Mouse (Mus musculus) midbrain, embryonic 10.5 days (tissue): ENCODE measurements around the gene E2f3. TPM values are rescaled to one million over a fixed set of nuclear protein-coding genes. Genes with fewer than 3 reads are reported as not detected.

Source experiments
- DNase-seq: peaks from one replicate; pipeline ENCODE4 v3.0.0-alpha.2; 2017; ENCODE audit warnings: low spot score
- H3K27ac ChIP-seq: fragments of 300-500 bp; sonication (generic); replicated peaks from 2 replicates; pipeline ENCODE4 v1.5.1; 2016; ENCODE audit warnings: mild to moderate bottlenecking
- H3K27me3 ChIP-seq: fragments of 300-500 bp; sonication (generic); 2 replicates; pipeline ENCODE4 v1.6.1; 2016; ENCODE audit warnings: low read depth, mild to moderate bottlenecking; ENCODE audit not compliant: poor library complexity, severe bottlenecking
- H3K36me3 ChIP-seq: fragments of 300-500 bp; sonication (generic); 2 replicates; pipeline ENCODE4 v1.6.1; 2016; ENCODE audit warnings: mild to moderate bottlenecking, moderate library complexity
- H3K4me1 ChIP-seq: fragments of 300-500 bp; sonication (generic); 2 replicates; pipeline ENCODE4 v1.6.1; 2016
- H3K4me3 ChIP-seq: fragments of 300-500 bp; sonication (generic); 2 replicates; pipeline ENCODE4 v1.5.1; 2016; ENCODE audit warnings: mild to moderate bottlenecking, moderate library complexity
- H3K9me3 ChIP-seq: fragments of 300-500 bp; sonication (generic); replicated peaks from 2 replicates; pipeline ENCODE4 v1.6.1; 2016; ENCODE audit warnings: mild to moderate bottlenecking
- WGBS: fragments of 180-500 bp; shearing (Covaris S2); methylation state at CpG from one replicate; pipeline ENCODE4 v1.1.7; 2016; 5-methylcytosine and 5-hydroxymethylcytosine counted together
- polyA plus RNA-seq: library from polyadenylated mRNA; unstranded; fragments of >200 nt; fragmentation: Nextera tagmentation; extraction: Ambion mirVana; gene quantifications from 2 replicates; pipeline ENCODE4 v1.2.1, GENCODE M21; 2016

E2f3 gene
- polyA plus RNA-seq, 1 experiment from 2014 or later = 20.4 TPM

DNA sequence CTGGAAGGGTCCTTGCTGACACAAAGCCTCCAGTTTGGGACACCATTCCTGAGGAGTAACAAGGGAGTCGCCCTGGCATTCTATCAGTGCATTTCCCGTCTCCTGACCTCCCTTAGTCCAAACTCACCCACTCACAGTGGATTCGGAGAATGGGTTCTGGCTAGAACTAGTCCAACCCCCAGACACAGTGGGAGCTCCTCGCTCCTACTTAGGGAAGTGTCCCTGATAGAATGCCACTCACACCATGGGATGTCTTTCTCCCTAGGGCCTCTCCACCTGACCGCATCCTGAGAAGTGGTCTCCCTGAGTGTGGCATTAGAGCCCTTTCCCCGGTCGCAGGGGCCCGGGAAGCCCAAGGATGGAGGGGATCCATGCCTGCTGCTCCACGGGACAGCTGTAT lies 77.4 kb downstream of the E2f3 start:
- no peaks in the 10 kb centered on the region for H3K4me1 ChIP-seq
- H3K4me3 ChIP-seq = no peak overlapping the region
- DNase-seq = no peak
- 94% methylated on average over 9 of the region's 9 CpGs for WGBS
- peaks cover 100% of the 10 kb centered on the region for H3K36me3 ChIP-seq
- no peak overlapping the region for H3K27ac ChIP-seq
- H3K9me3 ChIP-seq = peaks cover 41% of the 10 kb centered on the region
- H3K27me3 ChIP-seq = no peaks in the 10 kb centered on the region

DNA sequence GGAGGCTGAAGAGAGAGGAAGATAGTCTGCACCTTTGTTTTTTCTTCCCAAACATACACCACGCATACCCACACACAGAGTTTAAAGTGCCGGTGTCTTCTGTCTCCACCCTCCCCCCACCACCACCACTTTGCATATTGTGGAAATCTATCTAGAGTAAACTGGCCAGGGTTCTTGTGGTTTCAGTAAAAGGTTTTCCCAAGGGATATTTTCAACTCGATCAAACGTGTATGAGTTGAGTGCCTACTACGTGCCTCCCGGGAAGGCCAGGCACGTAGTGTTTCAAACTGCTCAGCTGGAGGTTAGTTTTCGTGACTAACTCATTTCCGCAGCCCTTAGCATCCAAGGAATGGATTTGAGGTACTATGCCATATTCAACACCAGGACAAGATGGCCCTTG lies 77.9 kb downstream of the E2f3 start:
- WGBS = 96% methylated on average over 9 of the region's 9 CpGs
- no peaks in the 10 kb centered on the region for H3K27me3 ChIP-seq
- H3K36me3 ChIP-seq = peaks cover 99% of the 10 kb centered on the region
- H3K4me3 ChIP-seq = no peak overlapping the region
- peaks cover 41% of the 10 kb centered on the region for H3K9me3 ChIP-seq
- H3K27ac ChIP-seq = no peak overlapping the region
- H3K4me1 ChIP-seq = no peaks in the 10 kb centered on the region
- no peak for DNase-seq

DNA sequence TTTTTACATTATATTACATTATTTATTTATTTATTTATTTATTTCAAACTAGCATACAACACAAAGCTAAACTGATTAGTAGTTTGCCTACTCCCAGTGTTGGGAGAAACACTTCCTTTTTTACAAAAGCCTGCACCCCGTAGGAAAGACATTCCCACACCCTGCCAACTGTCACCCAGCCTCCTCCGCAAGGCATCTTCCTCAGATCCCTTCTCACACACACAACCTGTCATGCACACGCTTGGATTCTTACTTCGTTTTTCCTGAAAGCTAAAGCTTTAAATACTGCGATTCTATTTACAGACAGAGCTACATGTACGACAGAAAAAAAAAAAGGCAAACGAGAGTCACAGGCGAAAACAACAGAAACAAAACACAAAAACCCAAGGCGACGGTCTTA lies 79.1 kb downstream of the E2f3 start:
- no peak overlapping the region for H3K27ac ChIP-seq
- DNase-seq = no peak
- WGBS = 96% methylated on average over 10 of the region's 10 CpGs
- H3K9me3 ChIP-seq = peaks cover 41% of the 10 kb centered on the region
- no peaks in the 10 kb centered on the region for H3K4me1 ChIP-seq
- peaks cover 93% of the 10 kb centered on the region for H3K36me3 ChIP-seq
- no peak overlapping the region for H3K4me3 ChIP-seq
- H3K27me3 ChIP-seq = no peaks in the 10 kb centered on the region

DNA sequence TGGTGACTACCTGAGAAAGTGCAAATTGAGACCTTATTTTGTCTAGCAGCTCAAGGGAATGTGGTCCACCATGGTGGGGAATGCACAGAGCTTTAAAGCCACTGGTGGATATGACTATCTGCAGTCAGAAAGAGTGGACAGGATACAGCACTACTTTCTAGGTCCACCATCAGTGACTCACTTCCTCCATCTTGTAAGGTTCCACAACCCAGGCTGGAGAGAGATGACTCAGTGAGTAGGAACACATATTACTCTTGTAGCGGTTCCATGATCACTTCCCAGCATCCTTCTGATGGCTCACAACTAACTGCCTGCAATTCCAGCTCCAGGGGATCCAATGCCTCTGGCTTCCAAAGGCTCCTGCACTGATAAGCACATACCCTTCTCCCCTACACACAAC lies 82.5 kb downstream of the E2f3 start:
- no peak overlapping the region for H3K4me3 ChIP-seq
- H3K4me1 ChIP-seq = no peaks in the 10 kb centered on the region
- no peaks in the 10 kb centered on the region for H3K27me3 ChIP-seq
- 90% methylated on average over 1 of the region's 1 CpGs for WGBS
- peaks cover 71% of the 10 kb centered on the region for H3K36me3 ChIP-seq
- H3K27ac ChIP-seq = no peak overlapping the region
- H3K9me3 ChIP-seq = peaks cover 37% of the 10 kb centered on the region
- no peak for DNase-seq

DNA sequence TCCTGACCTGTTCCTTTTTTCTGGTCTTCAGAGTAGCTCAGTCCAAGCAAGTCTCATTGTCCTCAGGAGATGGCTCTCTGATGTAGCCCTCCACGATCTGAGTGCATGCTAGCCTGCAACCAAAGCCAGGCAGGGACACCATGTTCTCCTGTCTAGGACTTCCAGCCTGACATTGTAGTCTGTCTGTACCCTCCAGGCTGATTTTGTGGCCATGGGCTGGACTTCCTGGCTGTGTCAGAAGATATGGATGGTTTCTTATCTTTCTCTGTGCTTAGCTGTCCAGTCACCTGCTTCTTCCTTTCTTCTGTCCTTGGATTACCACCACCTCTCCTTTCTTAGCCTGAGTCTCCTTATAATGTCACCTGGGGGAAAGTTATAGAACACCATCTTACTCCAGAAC lies 83.2 kb downstream of the E2f3 start:
- H3K4me3 ChIP-seq = no peak overlapping the region
- DNase-seq = no peak
- H3K36me3 ChIP-seq = peaks cover 65% of the 10 kb centered on the region
- 92% methylated on average over 1 of the region's 1 CpGs for WGBS
- H3K27me3 ChIP-seq = no peaks in the 10 kb centered on the region
- peaks cover 35% of the 10 kb centered on the region for H3K9me3 ChIP-seq
- no peaks in the 10 kb centered on the region for H3K4me1 ChIP-seq
- H3K27ac ChIP-seq = no peak overlapping the region

DNA sequence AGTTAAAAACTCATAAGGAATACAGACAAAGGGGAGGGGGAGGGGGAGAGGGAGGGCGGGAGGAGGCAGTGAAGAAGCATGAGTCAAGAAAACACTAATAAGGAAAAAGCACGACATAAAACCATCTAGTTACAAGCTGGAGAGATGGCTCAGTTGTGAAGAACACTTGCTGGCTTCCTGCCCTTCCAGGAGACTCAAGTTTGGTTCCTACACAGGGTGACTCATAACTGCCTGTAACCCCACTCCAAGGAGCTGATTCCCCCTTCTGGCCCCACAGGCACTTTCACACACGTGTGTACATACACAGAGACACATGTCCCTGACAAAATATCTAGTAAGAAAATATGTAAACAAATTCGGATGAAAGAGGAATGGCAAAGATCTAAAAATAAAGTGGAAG lies 84.2 kb downstream of the E2f3 start:
- Histone ChIP-seq H3K4me3 (no peak overlapping the region), H3K27ac (no peak overlapping the region), H3K27me3 (no peaks in the 10 kb centered on the region), H3K36me3 (peaks cover 57% of the 10 kb centered on the region), H3K4me1 (no peaks in the 10 kb centered on the region), H3K9me3 (peaks cover 33% of the 10 kb centered on the region)
- DNase-seq = no peak
- WGBS = 76% methylated on average over 4 of the region's 4 CpGs

DNA sequence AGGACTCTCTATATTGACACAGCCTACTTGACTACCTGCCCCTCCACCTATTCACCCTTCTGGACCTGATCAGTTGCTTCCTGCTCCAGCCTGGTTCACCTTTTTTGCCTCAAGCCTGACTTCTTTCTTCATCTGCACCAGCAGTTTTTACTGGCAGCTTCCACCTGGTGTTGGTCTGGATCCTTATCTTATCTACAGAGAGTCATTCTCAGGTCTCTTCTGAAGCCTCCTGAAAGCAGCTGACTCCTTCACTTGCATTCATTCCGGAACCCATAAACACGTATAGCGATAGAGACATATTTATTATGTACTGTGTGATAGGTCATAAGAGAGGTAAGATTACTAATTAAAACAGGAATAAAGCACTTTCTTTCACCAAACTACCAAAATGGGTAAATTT lies 119.1 kb downstream of the E2f3 start:
- H3K9me3 ChIP-seq = no peaks in the 10 kb centered on the region
- no peaks in the 10 kb centered on the region for H3K27me3 ChIP-seq
- no peak for DNase-seq
- H3K36me3 ChIP-seq = no peaks in the 10 kb centered on the region
- no peak overlapping the region for H3K27ac ChIP-seq
- 97% methylated on average over 3 of the region's 3 CpGs for WGBS
- H3K4me3 ChIP-seq = no peak overlapping the region
- H3K4me1 ChIP-seq = peaks cover 2% of the 10 kb centered on the region; the same call in 1 of the 2 replicates

DNA sequence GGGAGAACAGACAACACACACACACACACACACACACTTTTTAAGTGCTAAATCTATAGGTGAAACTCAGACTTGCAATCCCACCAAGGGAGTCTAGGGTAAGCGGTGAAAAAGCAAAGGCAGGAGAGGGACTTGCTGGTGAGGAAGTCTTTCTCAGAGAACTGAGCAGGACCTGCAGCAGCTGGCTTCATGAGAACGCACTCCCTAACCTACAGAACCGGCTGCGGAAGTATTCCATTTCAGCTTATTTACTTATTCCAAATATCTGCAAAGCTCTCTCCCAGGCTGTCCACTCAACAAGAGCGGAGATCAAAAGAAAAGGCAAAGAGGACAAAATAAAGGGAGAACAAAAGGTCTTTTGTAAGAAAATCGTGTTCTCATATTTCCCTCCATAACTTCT lies 121.5 kb downstream of the E2f3 start:
- 69% methylated on average over 6 of the region's 6 CpGs for WGBS
- H3K9me3 ChIP-seq = no peaks in the 10 kb centered on the region
- peaks cover 2% of the 10 kb centered on the region; the same call in 1 of the 2 replicates for H3K4me1 ChIP-seq
- H3K36me3 ChIP-seq = no peaks in the 10 kb centered on the region
- no peak overlapping the region for H3K27ac ChIP-seq
- H3K4me3 ChIP-seq = no peak overlapping the region
- no peaks in the 10 kb centered on the region for H3K27me3 ChIP-seq
- no peak for DNase-seq

DNA sequence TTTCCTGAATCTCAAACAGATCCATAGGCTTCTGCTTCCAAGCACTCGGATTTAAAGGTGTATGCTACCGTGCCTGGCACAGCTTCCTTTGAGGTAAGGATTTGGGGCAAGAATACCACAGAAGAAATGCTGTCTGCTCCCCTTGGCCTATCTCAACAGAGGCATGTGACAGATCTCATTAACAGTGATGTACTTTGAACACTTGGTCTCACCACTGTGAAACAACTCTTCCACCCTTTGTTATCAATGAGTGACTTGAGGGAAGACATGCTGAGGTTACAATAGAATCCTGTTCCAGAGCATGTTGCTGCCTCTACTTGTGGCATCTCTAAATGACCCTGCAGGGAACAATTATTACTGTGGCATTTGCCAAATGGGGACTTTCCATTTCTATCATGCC lies 125.8 kb downstream of the E2f3 start:
- no peak for DNase-seq
- 76% methylated on average over 2 of the region's 2 CpGs for WGBS
- Histone ChIP-seq H3K27me3 (no peaks in the 10 kb centered on the region), H3K9me3 (no peaks in the 10 kb centered on the region), H3K4me3 (no peak overlapping the region), H3K4me1 (peaks cover 7% of the 10 kb centered on the region; the same call in 1 of the 2 replicates), H3K36me3 (no peaks in the 10 kb centered on the region), H3K27ac (no peak overlapping the region)

DNA sequence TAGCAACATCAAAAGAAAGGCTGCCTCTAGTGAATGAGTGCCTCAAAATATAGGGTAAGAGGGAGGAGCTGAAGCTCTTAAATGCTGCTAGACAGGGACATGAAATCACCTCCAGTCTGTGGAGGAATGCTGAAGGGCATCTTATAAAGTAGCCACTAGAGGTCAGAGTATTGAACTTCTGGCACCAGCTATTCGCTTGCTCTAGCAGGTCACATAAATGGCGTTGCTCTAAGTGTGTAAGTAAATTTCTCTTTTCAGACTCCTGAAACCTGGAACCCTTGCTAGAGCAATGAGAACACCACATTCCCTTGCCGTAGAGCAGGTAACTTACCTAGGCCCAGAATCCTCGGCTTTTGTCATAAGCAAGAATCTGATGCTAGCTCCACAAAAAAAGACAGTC lies 128.4 kb downstream of the E2f3 start:
- DNase-seq = no peak
- H3K4me3 ChIP-seq = no peak overlapping the region
- H3K4me1 ChIP-seq = peaks cover 21% of the 10 kb centered on the region
- no peak overlapping the region for H3K27ac ChIP-seq
- no peaks in the 10 kb centered on the region for H3K27me3 ChIP-seq
- no peaks in the 10 kb centered on the region for H3K9me3 ChIP-seq
- WGBS = 25% methylated on average over 4 of the region's 4 CpGs
- peaks cover 5% of the 10 kb centered on the region for H3K36me3 ChIP-seq

Other genes starting within 250 kb of the E2f3 start
- 32.4 and 32.7 TPM in 2 replicates for gene Cdkal1, start 130.4 kb downstream of the E2f3 start, polyA plus RNA-seq
- 4.3 and 5.0 TPM in 2 replicates for gene Mboat1, start 150.4 kb upstream of the E2f3 start, polyA plus RNA-seq